Mouse (Mus musculus): ENCODE measurements at regions not wholly inside any gene's neighbourhood (a gene's known extent, or its start where the extent isn't known, plus 50 kb on each side); places are given as distances from the start of the nearest gene placed in this dataset.

DNA sequence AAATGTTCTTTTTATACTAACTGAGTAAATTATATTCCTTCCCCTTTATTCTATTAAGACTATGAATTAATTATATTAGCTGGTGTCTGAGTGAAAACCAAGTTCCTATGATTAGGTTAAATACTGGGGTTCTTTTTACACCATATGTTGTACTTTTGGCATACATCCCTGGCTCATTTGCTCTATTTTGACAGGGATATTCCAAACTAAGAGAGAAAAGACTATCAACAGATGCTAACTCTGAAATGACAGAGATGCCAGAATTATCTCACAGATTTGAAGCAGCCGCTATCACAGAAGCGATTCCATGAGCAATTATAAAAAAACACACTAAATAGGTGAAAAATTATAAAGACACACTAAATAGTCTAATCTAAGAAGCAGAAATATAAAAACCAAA is 119.0 kb upstream of the Irx4 start:
- no peak for DNase-seq (ENCODE audit: low spot score in 2 of 2)

DNA sequence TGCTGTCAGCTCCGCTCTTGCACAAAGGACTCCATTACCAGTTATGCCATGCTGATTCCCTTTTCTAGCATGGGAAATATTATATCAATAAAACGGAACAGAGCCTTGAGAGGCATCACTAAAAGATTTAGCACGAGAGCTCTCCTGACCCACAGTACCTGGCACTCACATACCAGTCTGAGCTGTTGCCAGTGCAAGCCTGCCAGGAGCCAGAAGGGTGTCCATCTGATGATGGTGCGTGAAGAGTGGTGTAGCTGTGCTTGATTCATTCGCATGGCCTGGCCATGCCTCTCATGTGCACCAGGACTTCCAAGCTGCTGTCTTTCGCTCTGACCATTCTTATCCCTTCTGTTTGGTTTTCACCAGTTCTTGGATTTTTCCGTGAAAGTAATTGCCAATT is 102.3 kb upstream of the Irx4 start:
- DNase-seq (ENCODE audit: low spot score in 2 of 2) = no peak

DNA sequence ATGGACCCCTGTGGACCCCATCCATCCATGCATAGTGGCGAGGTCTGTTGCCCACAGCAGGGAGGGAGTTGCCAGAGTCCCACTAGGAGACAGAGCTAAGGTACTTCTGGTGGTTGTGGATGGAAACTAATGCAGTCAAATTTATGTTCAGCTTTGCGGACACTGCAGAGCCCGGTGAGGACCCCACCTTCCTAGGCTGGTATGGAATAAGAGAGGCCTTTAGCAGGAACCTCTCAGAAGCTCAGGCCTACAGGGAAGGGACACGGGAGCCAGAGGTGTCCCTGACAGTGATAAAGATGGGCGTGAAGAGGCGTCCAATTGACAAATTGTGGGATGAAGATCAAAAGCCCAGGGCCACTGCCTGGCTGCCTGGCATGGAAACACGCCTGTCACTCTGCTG is 100.8 kb upstream of the Irx4 start:
- DNase-seq (ENCODE audit: low spot score in 2 of 2) = no peak

GRCm38 (mm10) chr13:73159865-73160264 is 100.4 kb upstream of the Irx4 start:
- DNase-seq (ENCODE audit: low spot score in 2 of 2) = no peak

DNA sequence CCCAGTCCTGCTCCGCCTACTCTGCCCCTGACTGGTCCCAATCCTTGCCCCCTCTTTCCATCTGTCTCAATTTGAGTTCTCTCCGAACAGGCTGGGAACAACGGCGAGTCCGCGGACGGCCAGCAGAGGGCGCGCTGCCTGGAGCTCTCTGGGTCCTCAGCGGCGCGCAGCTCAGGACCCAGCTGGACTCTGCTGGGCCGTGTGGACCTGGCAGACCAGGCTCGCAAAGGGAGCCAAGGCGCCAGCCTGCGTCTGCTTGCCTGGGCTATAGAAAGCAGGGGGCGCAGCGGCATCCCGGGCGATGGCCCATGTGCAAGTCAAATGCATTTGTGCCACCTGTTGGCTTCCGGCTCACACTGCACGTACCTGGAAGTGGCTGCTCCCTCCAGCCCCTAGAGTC is 100.0 kb upstream of the Irx4 start:
- DNase-seq (ENCODE audit: low spot score in 2 of 2) = peak in 1 of 2 experiments; percentile 1

- DNase-seq (ENCODE audit: low spot score in 2 of 2) = no peak
Observed at GRCm38 (mm10) chr13:73170301-73170700, 90.0 kb upstream of the Irx4 start.

DNA sequence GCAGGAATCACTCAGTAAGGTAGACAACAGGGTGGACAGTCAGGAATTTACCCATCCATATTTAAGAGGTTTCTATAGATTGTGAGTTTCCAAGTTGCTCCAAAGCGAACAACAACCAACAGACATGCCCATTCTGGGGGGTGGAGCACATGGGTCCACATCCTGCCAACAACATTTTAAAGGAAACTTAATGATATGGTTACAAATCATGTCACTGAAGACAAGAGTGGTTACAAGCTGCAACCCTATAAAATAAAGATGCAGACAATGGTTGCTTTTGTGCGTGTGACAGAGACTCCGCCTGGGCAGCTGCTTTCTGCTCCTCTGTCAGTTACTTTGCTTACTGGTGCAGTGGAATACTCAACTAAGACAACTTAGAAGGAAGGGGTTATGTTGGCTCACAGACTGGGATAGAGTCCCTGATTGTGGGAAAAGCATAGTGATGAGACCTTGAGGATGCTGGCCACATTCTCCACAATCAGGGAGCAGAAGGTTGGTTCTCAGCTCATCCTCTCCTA is 52.3 kb upstream of the Irx4 start:
- DNase-seq (ENCODE audit: low spot score in 2 of 2) = no peak

Measured in spleen, postnatal 36 days (tissue).